Mouse (Mus musculus) fibroblast of lung, adult 2 months (primary cell): Measurements from ENCODE around the gene Prim2.
"Not testable (repeated sequence)": the region's sequence is repeated elsewhere in the genome, so short reads cannot be mapped to it uniquely, and the experiment has no call there.

Experiments
- DNase-seq: peaks from one replicate; pipeline ENCODE4 v3.0.0-alpha.2; 2011; ENCODE audit warnings: low read depth

Gene Prim2

DNA sequence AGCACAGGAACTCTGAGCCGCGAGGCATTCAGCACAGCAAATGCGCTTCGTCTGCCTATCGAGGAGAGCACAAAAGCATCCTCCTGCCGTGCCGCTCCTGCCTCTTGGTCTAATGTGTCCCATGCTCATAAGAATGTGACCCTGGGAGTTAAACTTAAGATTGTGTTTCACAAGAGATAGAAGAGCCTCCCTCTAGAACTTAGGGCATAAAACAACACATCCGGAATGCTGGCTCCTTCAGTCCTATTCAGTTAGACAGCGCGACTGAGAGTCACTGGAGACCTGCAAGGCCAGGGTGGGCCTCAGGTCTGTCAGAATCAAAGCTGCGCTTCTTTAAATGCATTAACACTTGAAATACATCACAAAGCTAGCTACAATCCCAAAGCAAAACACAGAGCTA, 18.7 kb downstream of the Prim2 start:
- no peak for DNase-seq

DNA sequence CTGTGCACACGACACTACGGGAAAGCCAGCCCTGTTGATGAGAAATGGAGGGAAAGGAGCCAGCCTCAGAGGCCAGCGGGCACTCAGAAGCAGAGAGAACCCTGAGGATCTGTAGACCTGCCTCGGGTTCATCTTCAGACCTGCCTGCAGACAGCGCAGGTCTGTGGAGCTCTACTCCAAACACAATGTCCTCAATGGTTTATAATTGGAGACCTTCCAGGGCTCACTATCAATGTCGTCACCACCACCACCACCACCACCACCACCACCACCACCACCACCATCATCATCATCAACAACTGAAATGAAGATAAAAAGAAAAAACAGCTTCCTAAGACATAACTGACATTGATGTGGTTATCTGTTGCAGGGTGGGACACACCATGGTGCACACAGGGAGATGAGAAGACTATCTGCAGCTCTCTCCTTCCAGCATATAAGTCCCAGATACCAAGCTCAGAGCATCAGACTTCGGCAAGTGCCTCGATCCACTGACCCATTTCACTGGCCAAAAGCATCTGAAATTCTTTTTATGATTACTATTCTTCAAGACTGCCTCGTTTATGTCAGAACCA, 20.0 kb downstream of the Prim2 start:
- DNase-seq = no peak

DNA sequence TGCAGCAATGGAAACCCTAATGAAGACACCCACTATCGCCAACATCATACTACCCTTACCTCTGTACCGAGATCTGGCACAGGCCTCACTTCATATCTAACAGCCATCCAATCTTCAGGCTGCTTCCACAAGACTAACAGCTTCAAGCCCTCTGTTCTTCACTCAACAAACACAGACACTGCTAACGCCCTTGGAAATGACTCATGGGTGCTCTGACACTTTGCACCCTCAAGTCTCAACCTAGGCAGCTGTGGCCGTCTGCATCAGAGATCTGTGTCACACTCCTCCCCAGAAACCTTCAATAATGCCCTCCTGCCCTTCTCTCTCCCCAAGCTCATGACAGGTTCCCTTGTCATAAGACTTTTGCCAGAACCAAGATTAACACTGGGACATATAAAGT, 20.6 kb downstream of the Prim2 start:
- DNase-seq = no peak

DNA sequence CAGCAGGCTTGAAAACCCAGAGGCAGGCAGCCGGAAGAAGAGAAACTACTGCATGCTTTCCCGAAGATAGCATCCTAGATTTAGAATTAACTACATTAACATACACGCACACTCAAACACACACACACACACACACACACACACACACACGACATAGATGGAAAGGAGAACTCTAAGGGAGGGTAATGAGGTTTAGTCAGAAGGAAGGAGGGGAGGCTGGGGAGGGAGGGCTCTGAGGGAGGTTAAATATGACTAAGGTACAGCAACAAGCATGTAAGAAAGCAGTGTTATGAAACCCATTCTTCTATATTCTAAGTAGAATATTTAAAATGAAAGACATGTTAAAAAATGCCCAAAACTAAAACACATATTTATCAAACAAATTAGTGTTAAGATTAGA, 21.9 kb downstream of the Prim2 start:
- DNase-seq = no peak

DNA sequence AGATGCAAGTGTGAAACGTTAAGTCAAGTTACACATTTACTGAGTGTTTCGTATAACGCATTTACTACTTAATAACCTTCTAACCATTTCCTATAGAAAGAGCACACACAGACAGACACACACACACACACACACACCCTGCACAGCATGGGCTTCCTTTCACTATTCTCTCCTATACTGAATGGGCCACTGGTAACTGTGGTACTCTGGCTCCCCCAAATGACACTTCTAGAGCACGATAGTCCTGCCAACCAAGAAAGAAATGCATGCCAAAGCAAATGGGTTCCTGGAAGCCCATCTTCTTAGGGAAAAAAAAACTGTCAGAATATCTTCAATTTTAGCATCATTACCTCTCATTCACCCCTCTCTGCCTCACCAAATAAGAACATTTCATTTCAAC, 22.4 kb downstream of the Prim2 start:
- no peak for DNase-seq

DNA sequence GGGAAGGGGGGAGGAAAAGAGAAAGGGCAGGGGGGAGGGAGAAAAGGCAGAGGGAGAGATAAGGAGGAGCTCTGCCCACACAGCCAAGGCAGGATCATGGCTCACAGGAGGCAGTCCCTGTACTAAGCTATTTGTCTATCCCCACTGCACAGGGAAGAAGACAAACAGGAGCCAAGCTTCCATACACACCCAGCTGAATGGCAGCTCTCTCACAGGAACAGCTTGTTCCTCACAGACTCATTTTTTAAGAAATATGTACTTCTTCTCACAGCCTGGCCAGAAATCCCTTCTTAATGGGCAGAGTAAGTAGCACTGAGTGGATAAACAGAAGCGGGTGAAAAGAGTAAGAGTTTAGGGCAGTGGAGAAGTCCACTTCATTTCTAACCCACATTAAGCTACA, 23.9 kb downstream of the Prim2 start:
- no peak for DNase-seq

DNA sequence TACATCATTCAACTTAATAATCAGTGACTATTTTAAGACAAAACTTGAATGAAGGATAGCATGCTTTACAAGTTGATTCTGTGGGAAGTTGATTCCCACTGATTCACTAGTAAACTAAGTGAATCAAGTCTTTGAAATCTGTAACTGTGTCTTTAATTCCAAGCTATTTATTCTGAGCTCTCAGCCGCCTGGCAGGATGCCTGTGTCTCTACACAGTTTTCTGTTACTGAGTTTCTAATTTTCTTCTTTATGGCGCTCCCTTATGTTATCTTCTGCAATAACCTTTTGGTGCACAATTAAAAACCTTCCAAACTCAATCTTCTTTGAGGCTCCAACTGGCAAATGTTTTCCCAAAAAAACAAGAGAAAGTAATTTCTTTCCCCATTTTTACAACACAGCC, 28.5 kb downstream of the Prim2 start:
- no peak for DNase-seq

DNA sequence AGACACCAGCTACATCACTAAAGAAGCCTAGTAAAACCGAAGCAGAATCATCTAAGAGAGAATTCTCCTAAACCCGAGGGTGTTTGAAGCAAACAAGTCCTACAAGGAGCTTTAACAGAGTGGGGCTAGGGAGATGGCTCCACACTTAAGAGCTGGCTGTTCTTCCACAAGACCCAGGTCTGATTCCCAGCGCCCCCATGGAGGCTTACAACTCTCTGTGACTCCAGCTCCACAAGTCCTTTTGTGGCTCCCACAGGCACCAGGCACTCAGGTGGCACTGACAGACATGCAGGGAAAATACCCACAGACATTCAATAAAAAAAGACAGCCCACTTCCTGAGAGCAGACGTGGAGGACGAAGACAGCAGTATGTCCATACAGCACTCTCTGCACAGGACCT, 29.5 kb downstream of the Prim2 start:
- no peak for DNase-seq

DNA sequence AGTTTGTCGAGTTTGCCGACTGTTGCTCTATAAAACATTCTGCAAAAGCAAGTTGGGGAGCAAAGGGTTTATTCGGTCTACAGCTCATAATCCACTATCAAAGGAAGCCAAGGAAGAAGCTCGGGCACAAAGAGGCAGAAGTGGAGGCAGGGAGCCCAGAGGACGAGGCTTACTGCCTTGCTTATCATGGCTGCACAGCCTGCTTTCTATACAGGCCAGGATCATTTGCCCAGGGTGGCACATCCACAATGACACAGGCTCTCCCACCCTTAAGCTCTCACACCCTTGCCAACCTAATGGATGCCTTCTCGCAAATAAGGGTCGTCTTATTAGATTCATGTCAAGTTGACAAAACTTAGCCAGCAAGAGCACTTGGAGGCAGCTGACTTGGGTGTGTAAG, 30.4 kb downstream of the Prim2 start:
- DNase-seq = no peak

DNA sequence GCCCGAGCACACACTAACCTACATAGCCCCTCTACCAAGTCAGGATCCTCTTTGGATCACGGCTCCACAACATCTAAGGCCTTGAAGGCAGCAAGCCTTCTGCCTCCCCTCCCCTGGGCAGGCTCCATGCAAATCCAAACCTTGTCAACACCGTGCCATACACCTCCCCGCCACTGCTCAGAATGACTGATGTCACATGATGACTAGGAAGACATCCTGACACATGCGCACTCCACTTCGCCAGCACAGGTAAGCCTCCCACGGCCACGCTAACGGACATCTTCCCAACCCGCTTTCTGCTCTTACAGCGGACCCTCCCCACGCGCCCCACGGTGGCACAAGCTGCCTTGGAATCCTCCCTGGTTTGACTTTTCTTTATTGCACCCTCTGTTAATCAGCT, 31.8 kb downstream of the Prim2 start:
- no peak for DNase-seq

DNA sequence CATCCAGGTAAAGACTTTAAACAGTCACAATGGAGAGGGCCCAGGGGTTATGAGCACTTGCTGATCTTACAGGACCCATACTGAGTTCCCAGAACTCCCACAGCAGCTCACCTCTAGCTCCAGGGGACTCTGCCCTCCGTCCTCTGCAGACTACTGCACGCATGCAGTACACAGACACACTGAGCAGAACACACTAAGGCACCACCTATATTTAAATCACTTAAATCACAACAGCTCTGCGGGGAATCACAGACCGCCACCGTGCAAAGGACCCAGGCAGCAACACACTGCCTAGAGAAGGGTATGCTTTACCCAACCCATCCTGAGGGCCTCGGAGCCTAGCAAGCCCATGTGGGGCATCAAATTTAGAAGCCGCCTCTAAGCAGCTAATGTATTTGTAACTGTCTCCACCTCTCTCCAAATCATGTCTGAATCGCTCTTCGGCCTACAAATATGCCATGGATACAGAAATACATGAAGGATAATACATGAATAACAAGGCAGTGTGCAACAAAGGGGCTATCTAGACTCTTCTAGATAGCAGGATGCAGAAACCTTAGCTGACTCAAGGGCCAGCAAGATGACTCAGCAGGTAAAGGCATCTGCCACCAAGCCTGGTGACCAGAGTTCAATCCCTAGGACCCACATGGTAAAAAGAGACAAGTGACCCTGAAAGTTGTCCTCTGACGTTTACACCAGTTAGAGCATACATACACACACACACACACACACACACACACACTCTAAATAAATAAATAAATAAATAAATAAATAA, 33.0 kb downstream of the Prim2 start:
- no peak for DNase-seq

DNA sequence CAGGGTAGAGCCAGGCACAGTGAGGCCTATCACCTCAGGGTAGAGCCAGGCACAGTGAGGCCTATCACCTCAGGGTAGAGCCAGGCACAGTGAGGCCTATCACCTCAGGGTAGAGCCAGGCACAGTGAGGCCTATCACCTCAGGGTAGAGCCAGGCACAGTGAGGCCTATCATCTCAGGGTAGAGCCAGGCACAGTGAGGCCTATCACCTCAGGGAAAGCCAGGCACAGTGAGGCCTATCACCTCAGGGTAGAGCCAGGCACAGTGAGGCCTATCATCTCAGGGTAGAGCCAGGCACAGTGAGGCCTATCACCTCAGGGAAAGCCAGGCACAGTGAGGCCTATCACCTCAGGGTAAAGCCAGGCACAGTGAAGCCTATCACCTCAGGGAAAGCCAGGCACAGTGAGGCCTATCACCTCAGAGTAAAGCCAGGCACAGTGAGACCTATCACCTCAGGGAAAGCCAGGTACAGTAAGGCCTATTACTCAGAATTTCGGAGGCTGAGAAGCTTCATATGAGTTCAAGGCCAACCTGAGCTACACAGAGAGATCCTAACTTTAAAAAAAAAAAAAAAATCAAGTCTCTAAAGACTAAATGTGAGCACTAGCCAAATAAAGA, 38.5 kb downstream of the Prim2 start:
- not testable (repeated sequence) for DNase-seq

DNA sequence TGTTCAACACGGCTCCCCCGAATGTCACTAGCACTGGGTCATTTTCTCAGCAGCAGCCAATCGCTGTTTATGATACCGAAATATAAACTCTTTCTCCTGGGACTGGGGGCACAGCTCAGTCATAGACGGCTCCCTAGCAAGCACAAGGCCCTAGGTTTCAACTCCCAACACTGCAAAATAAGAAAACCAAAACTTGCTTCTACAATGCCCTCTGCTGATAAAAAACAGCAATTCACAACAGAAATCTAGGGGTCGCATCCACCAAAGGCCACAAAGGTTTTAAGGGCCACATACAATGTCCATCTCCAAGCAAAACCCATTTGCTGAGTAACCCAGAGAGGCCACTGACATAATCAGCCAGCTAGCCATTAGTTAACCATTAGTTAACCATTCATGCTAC, 41.8 kb downstream of the Prim2 start:
- no peak for DNase-seq

DNA sequence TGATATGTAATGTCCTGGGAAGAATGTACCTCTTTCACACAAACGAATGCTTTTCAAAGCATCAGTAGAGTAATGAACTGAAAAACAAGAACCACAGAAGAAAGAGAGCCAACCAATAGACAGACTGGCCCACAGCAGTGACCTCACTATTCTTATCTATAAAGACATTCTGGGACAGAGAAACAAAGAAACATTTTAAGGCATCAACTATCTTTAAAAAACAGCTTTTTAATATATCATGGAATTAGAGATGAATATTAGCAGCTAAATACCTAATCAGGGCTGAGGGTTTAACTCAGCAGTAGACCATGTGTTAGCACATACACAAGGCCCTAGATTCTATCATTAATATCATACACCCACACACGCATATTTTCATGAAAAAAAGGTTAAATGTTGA, 42.5 kb downstream of the Prim2 start:
- DNase-seq = no peak

DNA sequence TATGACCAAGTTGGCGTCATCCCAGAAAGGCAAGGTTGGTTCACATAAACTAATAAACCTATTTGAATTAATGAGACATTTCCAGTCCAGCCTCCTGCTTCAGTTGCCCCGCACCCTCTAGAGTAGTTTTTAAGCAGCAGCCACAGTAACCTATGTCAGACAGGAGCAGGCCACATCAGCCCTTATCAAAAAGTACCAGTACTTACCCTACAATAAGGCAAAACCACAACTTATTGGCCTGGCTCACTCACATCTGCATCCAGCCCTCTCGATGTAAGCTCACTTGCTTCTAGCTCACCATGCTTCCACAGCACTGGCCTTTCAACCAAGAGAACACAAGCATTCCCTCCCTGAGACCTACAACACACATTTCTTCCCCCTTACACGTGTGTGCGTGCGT, 44.7 kb downstream of the Prim2 start:
- DNase-seq = no peak

DNA sequence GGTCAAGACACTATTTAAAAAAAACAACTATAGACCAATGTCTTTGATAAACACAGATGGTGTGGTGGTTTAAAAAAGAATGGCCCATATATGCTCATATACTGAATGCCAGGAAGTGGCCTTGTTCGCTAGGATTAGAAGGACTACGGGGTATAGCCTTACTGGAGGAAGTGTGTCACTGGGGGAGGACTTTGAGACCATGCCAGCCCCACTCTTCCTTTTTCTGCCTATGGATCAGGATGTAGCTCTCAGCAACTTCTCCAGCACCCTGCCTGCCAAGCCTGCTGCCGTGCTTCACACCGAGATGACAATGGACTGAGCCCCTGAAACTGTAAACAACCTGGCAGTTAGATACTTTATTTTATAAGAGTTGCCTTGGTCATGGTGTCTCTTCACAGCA, 45.2 kb downstream of the Prim2 start:
- no peak for DNase-seq

DNA sequence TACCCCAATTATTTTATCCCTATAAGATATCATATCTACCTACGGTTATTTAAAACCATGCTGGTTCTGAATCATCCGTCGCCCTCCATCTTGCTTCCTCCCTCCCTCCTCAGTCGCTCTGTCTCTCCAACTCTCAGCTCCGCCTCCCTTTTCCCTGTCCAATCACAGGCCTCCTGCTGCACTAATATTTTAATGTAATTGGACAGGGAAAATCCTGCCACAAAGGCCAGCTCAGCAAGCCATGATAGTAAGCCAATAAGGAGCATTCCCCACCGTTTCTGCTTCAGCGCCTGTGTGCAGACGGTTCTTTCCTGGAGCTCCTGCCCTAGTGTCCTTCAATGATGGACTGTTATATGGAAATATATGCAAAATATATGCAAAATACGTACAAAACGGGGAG, 47.8 kb downstream of the Prim2 start:
- DNase-seq = no peak

DNA sequence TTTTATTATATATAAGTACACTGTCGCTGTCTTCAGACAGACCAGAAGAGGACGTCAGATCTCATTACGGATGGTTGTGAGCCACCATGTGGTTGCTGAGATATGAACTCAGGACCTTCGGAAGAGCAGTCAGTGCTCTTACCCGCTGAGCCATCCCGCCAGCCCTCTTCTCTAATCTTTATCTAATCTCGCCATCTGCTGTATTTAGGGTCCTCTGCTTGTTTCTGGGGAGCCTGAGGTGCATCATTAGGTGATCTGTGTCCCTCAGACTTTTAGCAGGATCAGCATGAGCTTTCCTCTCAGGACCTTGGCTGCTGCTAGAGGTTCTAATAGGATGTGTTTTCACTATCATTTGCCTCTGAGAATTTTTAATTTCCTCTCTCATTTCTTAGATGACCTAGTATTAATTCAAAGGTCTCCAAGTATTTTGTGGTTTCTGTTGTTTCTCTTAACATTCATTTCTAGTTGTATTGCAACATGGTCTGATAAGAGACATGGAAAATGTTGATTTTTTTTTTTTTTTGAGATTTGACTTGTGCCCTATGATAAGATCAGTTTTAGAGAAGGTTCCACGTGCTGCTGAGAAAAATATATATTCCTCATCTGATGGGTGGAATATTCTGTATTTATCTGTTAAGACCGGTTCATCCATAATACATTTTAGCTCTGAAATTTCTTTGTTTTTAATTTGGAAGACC, 49.4 kb downstream of the Prim2 start:
- no peak for DNase-seq

DNA sequence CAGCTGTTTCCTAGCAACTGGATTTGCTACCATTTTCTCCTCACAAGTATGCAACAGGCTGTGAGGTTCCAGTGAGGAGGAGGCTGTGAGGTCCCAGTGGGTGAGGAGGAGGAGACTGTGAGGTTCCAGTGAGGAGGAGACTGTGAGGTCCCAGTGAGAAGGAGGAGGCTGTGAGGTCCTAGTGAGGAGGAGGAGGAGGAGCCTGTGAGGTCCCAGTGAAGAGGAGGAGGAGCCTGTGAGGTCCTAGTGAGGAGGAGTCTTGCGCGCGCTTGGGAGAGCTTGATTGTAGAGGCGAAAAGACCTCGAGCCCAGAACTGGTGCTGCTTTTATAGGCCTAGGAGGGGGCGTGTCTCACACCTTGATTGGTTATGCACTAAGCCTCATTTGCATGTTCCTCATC, 53.0 kb downstream of the Prim2 start:
- not testable (repeated sequence) for DNase-seq

DNA sequence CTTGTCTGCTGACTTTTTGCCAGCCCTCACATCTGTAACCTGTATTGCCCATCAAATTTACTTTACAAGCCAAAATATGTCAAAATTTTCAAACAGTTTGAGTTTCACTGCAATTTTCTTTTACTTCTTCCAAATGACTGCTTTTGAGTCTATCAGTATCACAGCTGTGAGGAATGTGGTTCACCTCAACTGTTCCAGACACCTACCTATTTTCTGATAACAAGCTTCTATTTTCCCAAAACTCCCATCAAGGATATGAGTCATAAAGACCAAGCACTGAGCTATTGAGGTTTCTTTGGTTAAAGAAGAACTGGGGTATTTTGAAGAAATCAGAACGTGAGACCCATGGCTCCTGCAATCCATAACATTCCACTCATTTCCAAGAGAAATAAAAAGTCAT, 57.5 kb downstream of the Prim2 start:
- no peak for DNase-seq

DNA sequence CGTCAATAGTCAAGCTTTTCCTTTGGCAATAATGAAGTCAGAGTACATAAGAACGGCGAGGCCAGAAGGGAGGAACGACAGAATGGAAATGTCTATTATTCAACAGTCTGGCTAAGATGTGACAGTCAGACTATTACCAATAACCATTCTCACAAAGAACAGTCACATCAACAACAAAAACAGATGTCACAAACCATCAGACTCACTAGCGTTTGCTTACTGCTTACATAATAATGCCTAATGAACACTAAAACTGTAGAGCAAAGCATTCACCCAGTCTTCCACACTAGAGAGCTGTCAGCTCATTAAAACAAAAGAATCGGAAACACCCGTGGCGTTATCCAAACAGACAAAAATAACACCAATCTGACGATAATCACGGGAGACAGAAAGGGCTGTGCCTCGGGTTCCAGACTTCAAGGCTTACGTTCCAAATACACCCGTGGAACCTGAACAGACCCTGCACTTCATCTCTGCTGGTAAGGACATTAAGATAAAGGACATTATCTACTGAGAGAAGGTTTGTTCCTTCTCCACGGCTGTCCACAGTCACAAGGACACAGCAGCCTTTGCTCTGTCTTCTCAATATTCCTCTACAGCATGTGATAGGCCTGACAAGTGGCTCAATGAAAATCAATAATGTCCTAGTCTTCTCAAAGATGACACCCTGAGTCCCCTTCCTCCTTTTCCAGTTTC, 59.4 kb downstream of the Prim2 start:
- DNase-seq = no peak

DNA sequence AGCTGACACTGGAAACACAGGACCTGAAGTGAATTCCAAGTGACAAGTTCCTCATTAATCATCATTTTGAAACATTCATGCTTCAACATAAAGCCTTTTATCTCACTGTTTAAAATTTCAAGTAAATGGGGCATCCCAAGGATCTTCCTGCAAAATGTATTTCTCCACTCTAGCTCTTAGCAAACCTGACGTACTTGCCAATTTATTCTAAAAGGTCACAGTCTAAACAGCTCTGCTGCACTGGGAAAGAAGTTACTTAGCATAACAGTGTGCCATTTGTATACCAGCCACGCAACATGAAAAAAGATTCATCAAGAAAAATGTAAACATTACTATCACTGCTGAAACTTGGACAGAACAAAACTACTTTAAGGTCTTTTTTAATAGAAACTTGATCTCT, 61.5 kb downstream of the Prim2 start:
- no peak for DNase-seq
